Mouse (Mus musculus): ENCODE results near the gene Lpp.

Lpp gene

GRCm38 (mm10) chr16:24840073-24840472 lies 446.8 kb downstream of the Lpp start:
- DNase-seq (ENCODE audit: low read depth in 1 of 2, low spot score in 2 of 2), result no peak

- DNase-seq (ENCODE audit: low read depth in 1 of 2, low spot score in 2 of 2), result no peak
These were observed 452.8 kb downstream of the Lpp start for GRCm38 (mm10) chr16:24846141-24846540.

DNA sequence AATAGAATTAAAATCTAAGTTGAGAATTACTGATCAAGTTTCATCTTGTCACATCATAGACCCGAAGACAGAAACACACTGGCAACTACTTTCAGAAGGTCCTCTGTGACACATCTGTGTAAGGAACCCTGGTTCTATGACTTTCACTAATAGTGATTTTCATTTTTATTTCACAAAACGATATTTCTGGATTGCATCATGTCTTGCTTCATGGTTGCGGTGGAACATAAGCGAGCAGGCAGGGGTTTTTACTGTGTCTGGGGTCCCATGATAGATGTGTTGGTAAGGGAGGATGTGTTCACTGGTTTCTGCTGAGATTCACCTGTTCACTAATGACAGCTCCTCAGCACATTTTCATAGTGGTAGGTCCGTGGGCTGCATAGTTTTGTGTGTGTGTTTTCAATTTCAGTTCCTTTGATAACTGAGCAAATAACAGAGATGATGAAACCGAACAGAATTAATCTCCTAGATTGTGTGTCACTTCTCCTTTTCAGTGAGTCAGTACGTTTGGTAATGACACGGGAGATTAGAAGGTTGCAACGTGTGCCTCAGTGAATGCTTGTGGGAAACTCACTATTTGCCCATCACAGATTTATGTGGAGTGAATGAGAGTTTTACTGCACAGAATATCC lies 466.3 kb downstream of the Lpp start:
- DNase-seq (ENCODE audit: low read depth in 1 of 2, low spot score in 2 of 2), result no peak

- DNase-seq (ENCODE audit: low read depth in 1 of 2, low spot score in 2 of 2), result no peak
These were observed 467.1 kb downstream of the Lpp start for GRCm38 (mm10) chr16:24860445-24860844.

DNA sequence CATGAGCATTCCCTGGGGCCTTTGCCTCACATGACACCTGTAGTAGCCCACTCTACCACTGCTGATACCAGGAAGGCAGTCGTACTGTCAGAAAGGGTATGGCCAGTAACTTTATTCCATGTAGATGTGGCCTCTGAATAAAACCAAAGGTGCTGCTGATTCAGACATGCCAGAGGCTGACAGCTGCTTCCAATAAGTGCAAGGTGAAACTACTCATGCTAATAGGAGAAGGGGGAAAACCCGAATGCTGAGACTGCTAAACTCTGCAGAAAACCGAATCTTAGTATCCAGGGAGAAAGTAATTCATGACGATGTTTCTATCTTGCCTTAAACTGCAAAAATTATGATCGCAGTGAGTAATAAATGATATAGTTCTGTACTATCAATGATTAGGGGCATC lies 468.1 kb downstream of the Lpp start:
- DNase-seq (ENCODE audit: low read depth in 1 of 2, low spot score in 2 of 2), result no peak

- DNase-seq (ENCODE audit: low read depth in 1 of 2, low spot score in 2 of 2), result no peak
These were observed 480.9 kb downstream of the Lpp start for GRCm38 (mm10) chr16:24874235-24874634.

DNA sequence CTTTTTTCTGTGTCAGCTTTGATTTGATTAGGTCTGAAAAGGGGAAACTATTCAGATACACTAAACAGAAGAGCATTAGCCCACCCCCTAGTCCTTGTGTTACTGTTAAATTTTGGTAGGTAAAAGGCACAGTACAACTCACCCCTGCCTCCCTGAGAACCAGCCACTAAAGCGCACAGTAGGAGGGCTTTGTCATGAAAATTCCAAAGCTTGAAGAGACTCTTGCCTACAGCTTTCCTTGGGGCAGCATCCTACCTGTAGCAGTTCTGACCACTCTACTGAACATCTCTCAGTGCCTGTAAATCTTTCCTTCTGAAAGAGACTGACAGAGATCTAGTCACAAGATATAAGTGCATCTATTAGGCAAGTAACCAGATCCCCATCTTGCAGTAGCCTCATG lies 482.4 kb downstream of the Lpp start:
- DNase-seq (ENCODE audit: low read depth in 1 of 2, low spot score in 2 of 2), result no peak

GRCm38 (mm10) chr16:24878977-24879376 lies 485.7 kb downstream of the Lpp start:
- DNase-seq (ENCODE audit: low read depth in 1 of 2, low spot score in 2 of 2), result no peak

GRCm38 (mm10) chr16:24880698-24881097 lies 487.4 kb downstream of the Lpp start:
- no peak for DNase-seq (ENCODE audit: low read depth in 1 of 2, low spot score in 2 of 2)

DNA sequence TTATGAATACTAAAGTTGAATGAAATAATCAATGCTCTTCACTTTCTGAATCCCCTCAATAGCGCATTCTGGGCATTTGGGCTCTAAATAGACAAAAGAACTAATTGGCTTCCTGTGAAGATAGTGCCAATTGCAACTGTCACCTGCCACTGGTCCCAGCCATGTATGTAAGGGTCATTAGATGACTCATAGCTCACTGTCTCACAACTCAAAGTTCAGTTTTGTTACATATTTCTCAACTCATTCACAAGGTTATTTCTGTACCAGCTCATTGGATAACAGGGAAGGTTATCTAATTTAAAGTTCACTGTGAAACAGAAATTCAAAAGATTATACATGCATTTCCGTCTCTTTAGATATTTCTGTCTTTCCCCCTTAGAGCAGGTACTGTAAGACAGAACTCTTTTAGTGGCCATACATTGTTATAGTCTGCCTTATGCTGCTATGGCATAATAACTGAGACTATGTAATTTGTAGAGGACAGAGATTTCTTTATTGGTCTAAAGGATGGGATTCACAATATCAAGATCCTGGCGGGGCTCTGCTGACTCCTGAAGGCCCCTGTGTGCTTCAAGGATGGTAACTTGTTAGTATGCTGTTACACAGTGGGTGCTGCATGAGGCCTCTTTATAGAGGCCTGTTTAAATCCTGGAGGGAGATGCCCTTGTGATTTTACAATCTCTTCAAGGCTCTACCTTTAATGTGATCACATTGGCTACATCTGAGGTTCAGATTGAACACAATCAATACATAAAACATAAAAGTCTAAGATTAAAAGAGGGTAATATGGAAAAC lies 488.9 kb downstream of the Lpp start:
- DNase-seq (ENCODE audit: low read depth in 1 of 2, low spot score in 2 of 2), result no peak

- no peak for DNase-seq (ENCODE audit: low read depth in 1 of 2, low spot score in 2 of 2)
These were observed 490.7 kb downstream of the Lpp start for GRCm38 (mm10) chr16:24884017-24884416.

DNA sequence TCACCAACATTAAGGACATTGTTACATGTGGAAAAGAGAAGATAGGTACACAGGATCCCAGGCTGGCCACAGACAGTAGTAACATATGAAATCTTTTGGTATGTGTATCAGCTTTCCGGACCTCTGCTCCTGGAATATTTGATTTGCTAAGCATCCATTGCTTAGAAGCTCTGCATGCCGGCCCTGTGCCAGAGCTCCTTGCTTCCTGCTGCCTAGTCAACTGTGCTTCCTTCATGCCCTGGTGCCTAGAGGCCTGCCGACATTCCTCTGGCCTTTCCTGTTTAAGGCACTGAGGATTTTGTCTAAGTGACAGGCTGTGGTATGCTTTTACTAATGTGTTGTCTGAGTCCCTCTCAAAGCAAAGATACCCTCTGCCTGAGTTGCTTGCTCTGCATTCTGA lies 493.0 kb downstream of the Lpp start:
- DNase-seq (ENCODE audit: low read depth in 1 of 2, low spot score in 2 of 2), result no peak

DNA sequence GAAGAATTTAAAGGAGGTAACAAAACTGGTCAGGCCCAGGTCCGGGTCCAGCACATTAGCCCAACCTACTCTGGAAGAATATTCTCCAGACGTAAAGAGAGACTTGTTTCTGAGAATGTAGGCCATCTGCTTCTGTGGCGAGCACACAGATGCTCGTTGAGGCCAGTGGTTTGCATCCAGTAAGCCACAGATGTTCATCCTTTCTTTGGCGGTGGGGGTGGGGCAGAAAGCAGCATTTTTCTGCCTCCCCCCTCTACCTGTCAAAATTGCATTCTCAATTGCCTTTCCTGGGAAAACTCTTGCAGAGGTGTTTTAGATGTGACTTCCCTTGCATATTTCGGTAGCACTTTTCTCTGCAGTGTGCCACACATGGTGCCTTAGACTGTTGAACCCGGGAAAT lies 493.6 kb downstream of the Lpp start:
- DNase-seq (ENCODE audit: low read depth in 1 of 2, low spot score in 2 of 2), result no peak

DNA sequence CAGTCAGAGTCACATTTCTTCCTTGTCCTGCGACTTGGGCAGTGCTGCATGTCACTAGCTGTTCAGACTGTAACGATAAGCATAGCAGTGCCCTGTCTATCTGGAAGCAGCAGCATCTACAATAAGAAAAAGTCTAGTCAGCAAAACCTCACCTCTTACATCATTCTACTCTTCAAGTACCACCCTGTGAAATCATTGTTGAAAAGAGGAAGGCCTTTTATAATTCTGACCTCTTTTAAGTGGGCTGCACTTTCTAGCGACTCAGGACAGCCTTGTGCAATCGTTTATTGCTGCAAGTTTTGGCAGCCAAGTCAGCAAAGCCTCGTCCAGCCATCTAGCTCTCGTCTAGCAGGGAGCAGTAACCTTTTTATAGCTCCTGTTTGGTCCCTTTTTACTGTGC lies 498.1 kb downstream of the Lpp start:
- DNase-seq (ENCODE audit: low read depth in 1 of 2, low spot score in 2 of 2), result peak; percentile 8 to 24

DNA sequence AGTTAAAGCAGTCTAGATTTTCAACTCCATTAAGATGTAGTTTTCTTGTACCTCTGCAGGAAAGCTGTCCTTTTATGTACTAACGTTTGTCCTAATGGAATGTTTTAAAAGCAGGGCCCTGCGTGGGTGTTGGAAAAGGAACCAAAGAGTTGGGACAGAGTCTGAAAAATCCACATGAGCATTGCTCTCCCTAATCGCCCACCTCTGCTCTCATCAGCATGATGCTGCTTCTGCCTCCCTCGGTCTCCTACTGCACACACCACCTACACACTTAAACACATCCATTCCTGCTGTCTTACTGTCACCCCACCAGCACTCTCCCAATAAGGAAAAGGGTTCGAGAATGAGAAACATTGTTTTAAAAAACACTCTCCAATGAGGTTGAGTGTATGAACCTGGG lies 501.9 kb downstream of the Lpp start:
- DNase-seq (ENCODE audit: low read depth in 1 of 2, low spot score in 2 of 2), result no peak

DNA sequence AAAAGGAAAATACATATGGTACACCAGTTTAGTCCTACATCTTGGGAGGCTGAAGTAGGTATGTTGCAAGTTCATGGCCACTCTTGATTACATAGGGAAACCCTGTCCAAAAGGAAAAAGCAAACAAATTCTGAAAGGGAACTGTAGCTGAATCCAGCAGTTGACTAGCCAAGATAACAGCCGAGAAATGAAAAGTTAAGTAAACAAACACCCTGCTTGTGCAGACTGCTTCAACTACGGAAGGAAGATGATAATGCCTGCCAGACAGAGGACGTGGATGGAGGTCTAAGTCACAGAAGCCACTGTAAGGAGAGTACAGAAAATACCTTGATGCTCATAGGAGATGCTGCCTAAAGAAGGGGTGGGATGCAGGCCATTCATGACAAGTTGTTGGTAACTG lies 504.3 kb downstream of the Lpp start:
- DNase-seq (ENCODE audit: low read depth in 1 of 2, low spot score in 2 of 2), result no peak

DNA sequence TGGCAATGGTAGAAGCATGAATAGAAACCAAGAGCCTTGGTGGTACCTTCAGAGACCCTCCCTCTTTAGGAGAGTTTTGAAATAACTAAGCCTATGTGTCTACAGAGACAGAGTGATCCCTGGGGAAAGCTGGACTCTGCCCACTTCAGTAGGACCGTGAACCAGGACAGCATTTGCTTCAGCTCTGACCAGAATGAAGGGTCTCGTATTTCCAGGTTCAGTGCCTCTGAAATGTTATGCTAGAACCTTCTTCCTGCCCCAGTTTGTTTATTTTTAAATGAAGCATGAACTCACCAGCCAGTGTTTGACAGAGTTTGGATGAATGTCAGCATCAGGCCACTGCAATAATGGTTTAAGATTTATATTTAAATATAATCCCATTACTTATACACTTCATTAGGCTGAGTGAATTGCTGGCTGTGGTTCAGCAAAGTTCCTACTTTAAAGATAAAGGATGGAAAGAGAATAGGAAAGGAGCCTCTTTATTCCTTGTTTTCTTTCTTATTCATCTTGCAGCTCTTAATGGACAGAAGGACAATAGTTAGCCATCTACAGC lies 507.0 kb downstream of the Lpp start:
- DNase-seq (ENCODE audit: low read depth in 1 of 2, low spot score in 2 of 2), result no peak

- DNase-seq (ENCODE audit: low read depth in 1 of 2, low spot score in 2 of 2), result no peak
These were observed 508.0 kb downstream of the Lpp start for GRCm38 (mm10) chr16:24901139-24901859.

GRCm38 (mm10) chr16:24902111-24902510 lies 508.8 kb downstream of the Lpp start:
- no peak for DNase-seq (ENCODE audit: low read depth in 1 of 2, low spot score in 2 of 2)

DNA sequence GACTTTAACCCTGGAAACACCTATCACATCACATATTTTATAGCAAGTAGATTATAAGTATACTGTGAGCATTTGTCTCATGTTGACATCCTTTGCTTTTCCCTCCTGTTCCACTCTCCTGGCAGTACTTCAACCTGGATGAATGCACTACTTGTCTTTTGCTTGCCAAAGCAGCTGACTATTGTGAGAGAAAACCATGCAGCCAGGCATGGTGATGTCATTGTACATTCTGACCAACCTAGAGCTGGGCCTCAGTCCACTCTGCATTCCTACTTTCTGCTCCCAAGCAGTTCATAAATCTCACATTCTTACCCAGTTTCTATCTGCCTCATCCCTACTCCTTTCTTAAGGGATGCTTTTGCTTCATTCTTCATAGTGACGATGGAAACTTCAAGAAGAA lies 515.6 kb downstream of the Lpp start:
- no peak for DNase-seq (ENCODE audit: low read depth in 1 of 2, low spot score in 2 of 2)

GRCm38 (mm10) chr16:24910321-24910720 lies 517.0 kb downstream of the Lpp start:
- no peak for DNase-seq (ENCODE audit: low read depth in 1 of 2, low spot score in 2 of 2)

- no peak for DNase-seq (ENCODE audit: low read depth in 1 of 2, low spot score in 2 of 2)
These were observed 517.5 kb downstream of the Lpp start for GRCm38 (mm10) chr16:24910834-24911233.

Data from monocyte, adult 2 months (primary cell).